Mouse (Mus musculus): ENCODE results near the gene Prss50.

DNA sequence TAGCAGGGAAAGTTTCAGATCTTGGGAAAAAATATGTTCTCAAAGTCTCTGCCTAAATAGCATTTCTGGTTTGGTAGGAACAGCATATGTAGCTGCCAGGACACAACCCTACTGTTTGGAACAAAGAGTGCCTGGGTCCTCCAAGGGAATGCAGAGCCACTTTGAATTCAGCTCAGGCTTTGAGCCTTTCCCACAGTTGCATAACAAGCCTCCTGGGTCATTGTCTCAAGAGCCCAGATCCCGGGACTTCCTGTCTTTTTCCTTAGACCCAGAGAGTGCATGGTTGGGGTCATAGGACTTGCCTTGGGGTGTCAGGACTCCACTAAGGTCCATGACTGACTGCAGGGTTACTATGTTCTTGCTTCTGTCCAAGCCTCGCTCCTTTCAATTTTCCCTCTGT, 21.7 kb upstream of the Prss50 start:
- TF ChIP-seq CTCF (IDR thresholded peaks at IDR 0.05; ENCODE audit: control insufficient read depth, insufficient read depth, low read length) (no peak), POLR2A (IDR thresholded peaks at IDR 0.05; ENCODE audit: borderline replicate concordance, control insufficient read depth, low read depth, low read length) (no peak)
